Mouse (Mus musculus) myocyte (in vitro differentiated cells): ENCODE measurements at regions not wholly inside any gene's neighbourhood (a gene's known extent, or its start where the extent isn't known, plus 50 kb on each side); places are given as distances from the start of the nearest gene placed in this dataset.

Experiments
- H3K27me3 ChIP-seq: one replicate; pipeline ENCODE4 v1.6.1; 2011; ENCODE audit not compliant: control insufficient read depth, insufficient read depth, insufficient read length
- H3K36me3 ChIP-seq: one replicate; pipeline ENCODE4 v1.6.1; 2011; ENCODE audit not compliant: control insufficient read depth, insufficient read depth
- H3K4me2 ChIP-seq: one replicate; pipeline ENCODE4 v1.6.1; 2011; ENCODE audit warnings: low read depth, control low read depth
- H3K4me3 ChIP-seq: one replicate; pipeline ENCODE4 v1.5.1; 2011; ENCODE audit warnings: mild to moderate bottlenecking, control low read depth, moderate library complexity
- H3K79me2 ChIP-seq: one replicate; pipeline ENCODE4 v1.6.1; 2011; ENCODE audit not compliant: control insufficient read depth, insufficient read depth
- H3ac ChIP-seq: one replicate; pipeline ENCODE4 v1.6.1; 2011; ENCODE audit not compliant: control insufficient read depth, insufficient read length
- CEBPB ChIP-seq: IDR thresholded peaks from 2 replicates; pipeline ENCODE4 v1.6.1; 2011; ENCODE audit warnings: mild to moderate bottlenecking, moderate library complexity; ENCODE audit not compliant: poor library complexity, insufficient read depth, severe bottlenecking
- E2F4 ChIP-seq: IDR thresholded peaks from one replicate; pipeline ENCODE4 v1.6.1; 2011; ENCODE audit warnings: mild to moderate bottlenecking, control low read depth, moderate library complexity; ENCODE audit not compliant: insufficient read depth
- MAX ChIP-seq: IDR thresholded peaks from one replicate; pipeline ENCODE4 v1.6.1; 2011; ENCODE audit warnings: low read depth, mild to moderate bottlenecking, control low read depth
- MYOD1 ChIP-seq, 3 experiments: IDR thresholded peaks; one replicate each; pipeline ENCODE4 v1.6.1; 2011; ENCODE audit warnings: control low read depth in 2 of 3, low read depth in 2 of 3, mild to moderate bottlenecking in 2 of 3, moderate library complexity in 1 of 3; ENCODE audit not compliant: insufficient read length in 2 of 3, control insufficient read depth in 1 of 3
- MYOG ChIP-seq, 3 experiments: IDR thresholded peaks; one replicate each; pipeline ENCODE4 v1.6.1; 2011; ENCODE audit warnings: control low read depth in 2 of 3, low read depth in 2 of 3, mild to moderate bottlenecking in 2 of 3; ENCODE audit not compliant: insufficient read length in 2 of 3, control insufficient read depth in 1 of 3, insufficient read depth in 1 of 3
- POLR2A ChIP-seq: IDR thresholded peaks from one replicate; pipeline ENCODE4 v1.6.1; 2011; ENCODE audit warnings: low read depth, mild to moderate bottlenecking, control low read depth, moderate library complexity; ENCODE audit not compliant: insufficient read length
- POLR2AphosphoS2 ChIP-seq: IDR thresholded peaks from one replicate; pipeline ENCODE4 v1.6.1; 2011; ENCODE audit warnings: low read depth, control low read depth; ENCODE audit not compliant: insufficient read length
- REST ChIP-seq: IDR thresholded peaks from one replicate; pipeline ENCODE4 v1.6.1; 2011; ENCODE audit warnings: mild to moderate bottlenecking, control low read depth, moderate library complexity; ENCODE audit not compliant: insufficient read depth, insufficient read length
- SRF ChIP-seq: IDR thresholded peaks from one replicate; pipeline ENCODE4 v1.6.1; 2011; ENCODE audit warnings: low read depth; ENCODE audit not compliant: control insufficient read depth, insufficient read length
- TCF12 ChIP-seq: IDR thresholded peaks from one replicate; pipeline ENCODE4 v1.6.1; 2011; ENCODE audit warnings: mild to moderate bottlenecking, control low read depth; ENCODE audit not compliant: poor library complexity, insufficient read depth, severe bottlenecking
- TCF3 ChIP-seq: IDR thresholded peaks from one replicate; pipeline ENCODE4 v1.6.1; 2011; ENCODE audit warnings: low read depth, control low read depth; ENCODE audit not compliant: insufficient read length
- USF1 ChIP-seq: IDR thresholded peaks from one replicate; pipeline ENCODE4 v1.6.1; 2011; ENCODE audit warnings: low read depth, mild to moderate bottlenecking, control low read depth, moderate library complexity

- TF ChIP-seq TCF3 (no peak), E2F4 (no peak)
- Histone ChIP-seq H3K4me3 (no peak overlapping the region), H3ac (no peak overlapping the region), H3K27me3 (peaks cover 17% of the 10 kb centered on the region), H3K79me2 (no peaks in the 10 kb centered on the region), H3K36me3 (no peaks in the 10 kb centered on the region), H3K4me2 (no peak overlapping the region)
Measured at GRCm38 (mm10) chr9:61143101-61143500, 229.1 kb upstream of the Tle3 start.

GRCm38 (mm10) chr9:61144685-61145318 is 227.4 kb upstream of the Tle3 start:
- H3K36me3 ChIP-seq, result no peaks in the 10 kb centered on the region
- H3K79me2 ChIP-seq, result no peaks in the 10 kb centered on the region
- no peak overlapping the region for H3K4me2 ChIP-seq
- no peak overlapping the region for H3ac ChIP-seq
- peaks cover 17% of the 10 kb centered on the region for H3K27me3 ChIP-seq
- no peak overlapping the region for H3K4me3 ChIP-seq
- no peak for TF ChIP-seq TCF12
- no peak for TF ChIP-seq POLR2A
- TF ChIP-seq MYOD1 (IDR thresholded peaks at IDR 0.05; ENCODE audit: control insufficient read depth in 1 of 3, insufficient read length in 2 of 3, low read depth in 2 of 3), result no peak
- TF ChIP-seq E2F4, result no peak
- TF ChIP-seq MAX, result no peak
- no peak for TF ChIP-seq POLR2AphosphoS2
- no peak for TF ChIP-seq MYOG (IDR thresholded peaks at IDR 0.05; ENCODE audit: control insufficient read depth in 1 of 3, insufficient read depth in 1 of 3, insufficient read length in 2 of 3, low read depth in 2 of 3)
- no peak for TF ChIP-seq USF1
- no peak for TF ChIP-seq CEBPB
- TF ChIP-seq SRF, result no peak
- TF ChIP-seq TCF3, result no peak
- no peak for TF ChIP-seq REST

- Histone ChIP-seq H3K27me3 (peaks cover 17% of the 10 kb centered on the region), H3ac (no peak overlapping the region), H3K36me3 (no peaks in the 10 kb centered on the region), H3K4me3 (no peak overlapping the region), H3K4me2 (no peak overlapping the region), H3K79me2 (no peaks in the 10 kb centered on the region)
- no peak for TF ChIP-seq MYOD1 (IDR thresholded peaks at IDR 0.05; ENCODE audit: control insufficient read depth in 1 of 3, insufficient read length in 2 of 3, low read depth in 2 of 3)
- no peak for TF ChIP-seq TCF12
- no peak for TF ChIP-seq REST
- TF ChIP-seq TCF3, result no peak
- no peak for TF ChIP-seq USF1
- no peak for TF ChIP-seq SRF
- TF ChIP-seq CEBPB, result no peak
- no peak for TF ChIP-seq E2F4
- TF ChIP-seq POLR2A, result no peak
- no peak for TF ChIP-seq MYOG (IDR thresholded peaks at IDR 0.05; ENCODE audit: control insufficient read depth in 1 of 3, insufficient read depth in 1 of 3, insufficient read length in 2 of 3, low read depth in 2 of 3)
- no peak for TF ChIP-seq POLR2AphosphoS2
- TF ChIP-seq MAX, result no peak
Measured at GRCm38 (mm10) chr9:61145738-61146137, 226.4 kb upstream of the Tle3 start.

DNA sequence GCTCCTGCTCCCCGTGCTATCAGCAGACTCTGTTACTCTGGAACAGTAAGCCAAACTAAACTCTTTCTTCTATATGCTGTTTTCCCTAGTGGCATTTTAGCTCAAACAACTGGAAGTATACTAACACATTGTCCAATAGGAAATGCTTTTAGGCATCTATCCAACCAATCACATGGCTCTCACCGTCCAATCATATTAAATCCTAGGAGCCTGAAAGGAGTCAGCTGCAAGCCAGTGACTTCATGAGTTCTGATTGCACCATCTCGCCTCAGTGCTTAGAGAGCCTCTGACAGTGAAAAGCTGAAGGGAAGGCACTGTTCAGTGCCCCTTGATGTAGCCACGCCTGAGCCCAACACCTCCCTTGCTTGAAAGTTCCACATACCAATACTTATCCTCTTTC is 221.0 kb upstream of the Tle3 start:
- H3K27me3 ChIP-seq, result peaks cover 27% of the 10 kb centered on the region
- TF ChIP-seq TCF3, result no peak
- no peak for TF ChIP-seq TCF12
- TF ChIP-seq USF1, result no peak
- no peak for TF ChIP-seq POLR2A
- no peak for TF ChIP-seq REST
- no peak for TF ChIP-seq E2F4
- TF ChIP-seq SRF, result no peak
- no peak for TF ChIP-seq MAX
- no peak for TF ChIP-seq CEBPB
- no peak for TF ChIP-seq MYOG (IDR thresholded peaks at IDR 0.05; ENCODE audit: control insufficient read depth in 1 of 3, insufficient read depth in 1 of 3, insufficient read length in 2 of 3, low read depth in 2 of 3)
- H3K36me3 ChIP-seq, result no peaks in the 10 kb centered on the region
- no peak overlapping the region for H3ac ChIP-seq
- no peak overlapping the region for H3K4me2 ChIP-seq
- H3K79me2 ChIP-seq, result no peaks in the 10 kb centered on the region
- H3K4me3 ChIP-seq, result no peak overlapping the region

DNA sequence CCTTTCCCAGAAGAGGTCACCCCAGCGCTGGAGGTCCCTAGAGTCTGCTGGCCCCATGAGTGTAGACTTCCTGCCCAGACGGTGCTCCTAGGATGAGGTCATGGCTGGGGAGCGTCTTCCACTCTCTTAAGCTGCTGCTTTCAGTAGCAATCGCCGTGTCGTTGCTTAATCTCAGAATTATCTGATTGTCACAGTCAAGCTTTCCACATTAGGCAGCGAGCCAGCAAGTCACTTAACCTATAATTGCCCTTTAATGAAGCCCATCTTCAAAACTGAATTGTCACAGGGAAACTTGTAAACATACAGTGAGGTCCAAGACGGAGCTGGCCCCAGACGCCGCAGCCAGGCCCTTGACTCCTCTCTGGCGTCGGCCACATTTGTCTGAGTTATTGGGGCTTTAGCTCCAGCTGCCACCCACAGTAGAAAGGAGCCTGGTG is 220.2 kb upstream of the Tle3 start:
- H3K4me3 ChIP-seq, result no peak overlapping the region
- H3K36me3 ChIP-seq, result no peaks in the 10 kb centered on the region
- no peaks in the 10 kb centered on the region for H3K79me2 ChIP-seq
- TF ChIP-seq TCF12 (no peak), TCF3 (no peak), POLR2AphosphoS2 (no peak), SRF (no peak), MAX (no peak), CEBPB (no peak), USF1 (no peak), E2F4 (no peak), POLR2A (no peak), MYOG (IDR thresholded peaks at IDR 0.05; ENCODE audit: control insufficient read depth in 1 of 3, insufficient read depth in 1 of 3, insufficient read length in 2 of 3, low read depth in 2 of 3) (no peak), REST (no peak), MYOD1 (IDR thresholded peaks at IDR 0.05; ENCODE audit: control insufficient read depth in 1 of 3, insufficient read length in 2 of 3, low read depth in 2 of 3) (no peak)
- H3ac ChIP-seq, result no peak overlapping the region
- H3K4me2 ChIP-seq, result no peak overlapping the region
- H3K27me3 ChIP-seq, result peaks cover 20% of the 10 kb centered on the region
